Mouse (Mus musculus): Measurements from ENCODE around the gene Csde1.
A peak's percentile ranks its signal among the peaks of the same experiment; 100 is the strongest.

GRCm38 (mm10) chr3:103058207-103059157 is 38.3 kb downstream of the Csde1 start, which contains the start of gene Nras:
- no peak for TF ChIP-seq EP300 (IDR thresholded peaks at IDR 0.05; ENCODE audit: low read length)
- peak; percentile 62 for TF ChIP-seq USF2 (conservative IDR thresholded peaks at IDR 0.05; ENCODE audit: low read depth, low read length)
